Mouse (Mus musculus) lung, adult 2 months (tissue): Measurements from ENCODE around the gene Trpc4.

Experiments used
- CTCF ChIP-seq: fragments of 200-500 bp; IDR thresholded peaks from 2 replicates; pipeline ENCODE4 v1.5.1; 2011; ENCODE audit warnings: mild to moderate bottlenecking, low read length, control low read depth; ENCODE audit not compliant: insufficient read depth
- POLR2A ChIP-seq: fragments of 200-500 bp; IDR thresholded peaks from 2 replicates; pipeline ENCODE4 v1.6.1; 2011; ENCODE audit warnings: low read depth, mild to moderate bottlenecking, control low read depth, low read length, borderline replicate concordance; ENCODE audit errors: extremely low read depth

- TF ChIP-seq CTCF (no peak), POLR2A (no peak)
Measured at GRCm38 (mm10) chr3:54177296-54177695, 21.5 kb downstream of the Trpc4 start.
